Mouse (Mus musculus) lung, embryonic 14.5 days (tissue): ENCODE measurements at regions not wholly inside any gene's neighbourhood (a gene's known extent, or its start where the extent isn't known, plus 50 kb on each side); places are given as distances from the start of the nearest gene placed in this dataset.
A peak's percentile ranks its signal among the peaks of the same experiment; 100 is the strongest.

ENCODE experiments used
- ATAC-seq: fragments of 200-750 bp; cut with Nextera tagmentation; 2 replicates; pipeline ENCODE4 v1.8.0; 2017; ENCODE audit warnings: mild to moderate bottlenecking, moderate TSS enrichment, moderate library complexity; ENCODE audit not compliant: insufficient read depth
- DNase-seq: peaks from one replicate; pipeline ENCODE4 v3.0.0-alpha.2; 2015
- H3K27ac ChIP-seq: fragments of 300-500 bp; sonication (generic); 2 replicates; pipeline ENCODE4 v1.5.1; 2014; ENCODE audit warnings: low read depth, mild to moderate bottlenecking, moderate library complexity
- H3K27me3 ChIP-seq: fragments of 300-500 bp; sonication (generic); 2 replicates; pipeline ENCODE4 v1.6.1; 2014; ENCODE audit warnings: low read length, control low read depth; ENCODE audit not compliant: insufficient read depth
- H3K36me3 ChIP-seq: fragments of 300-500 bp; sonication (generic); 2 replicates; pipeline ENCODE4 v1.6.1; 2014; ENCODE audit warnings: control low read depth; ENCODE audit not compliant: insufficient read depth
- H3K4me1 ChIP-seq: fragments of 300-500 bp; sonication (generic); 2 replicates; pipeline ENCODE4 v1.6.1; 2014; ENCODE audit warnings: antibody characterized with exemption, control low read depth; ENCODE audit not compliant: insufficient read depth
- H3K4me2 ChIP-seq: fragments of 300-500 bp; sonication (generic); 2 replicates; pipeline ENCODE4 v1.6.1; 2014; ENCODE audit warnings: mild to moderate bottlenecking
- H3K4me3 ChIP-seq: fragments of 300-500 bp; sonication (generic); 2 replicates; pipeline ENCODE4 v1.5.1; 2014; ENCODE audit warnings: low read depth, low read length
- H3K9ac ChIP-seq: fragments of 300-500 bp; sonication (generic); 2 replicates; pipeline ENCODE4 v1.6.1; 2014
- H3K9me3 ChIP-seq: fragments of 300-500 bp; sonication (generic); 2 replicates; pipeline ENCODE4 v1.6.1; 2016; ENCODE audit warnings: low read depth, low read length, control low read depth
- CTCF ChIP-seq: IDR thresholded peaks from 2 replicates; pipeline ENCODE4 v1.5.1; 2016; ENCODE audit warnings: antibody characterized with exemption, low read depth
- WGBS: fragments of 180-500 bp; shearing (Covaris S2); extraction: QIAGEN DNeasy Blood & Tissue Kit; methylation state at CpG from one replicate; pipeline ENCODE4 v1.1.7; 2014; 5-methylcytosine and 5-hydroxymethylcytosine counted together

DNA sequence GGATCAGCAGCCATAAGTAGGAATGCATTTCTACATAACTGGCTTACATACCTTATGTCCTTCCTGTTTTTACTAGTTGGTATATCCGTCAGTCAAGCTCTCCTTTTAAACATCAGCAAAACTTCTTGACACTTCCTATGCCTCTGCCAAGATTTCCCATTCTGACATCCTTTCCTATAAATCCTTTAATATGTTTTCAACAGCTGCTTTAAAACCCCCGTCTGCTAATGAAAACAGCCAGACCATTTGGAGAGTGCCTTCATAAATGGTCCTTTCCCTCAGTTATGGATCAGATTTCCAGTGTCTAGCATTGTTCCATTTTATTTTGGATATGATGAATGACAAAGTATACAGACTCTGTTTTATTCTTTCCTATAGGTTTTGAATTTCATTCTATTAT lies 270.7 kb upstream of the Rgmb start:
- Histone ChIP-seq H3K9me3 (no peaks in the 10 kb centered on the region), H3K36me3 (no peaks in the 10 kb centered on the region), H3K4me1 (no peaks in the 10 kb centered on the region), H3K9ac (no peak overlapping the region), H3K4me3 (no peak overlapping the region), H3K27me3 (no peaks in the 10 kb centered on the region), H3K27ac (no peak overlapping the region), H3K4me2 (no peak overlapping the region)
- no peak for TF ChIP-seq CTCF
- DNase-seq, result peak; percentile 15
- WGBS, result 42% methylated on average over 2 of the region's 2 CpGs
- no peak for ATAC-seq

DNA sequence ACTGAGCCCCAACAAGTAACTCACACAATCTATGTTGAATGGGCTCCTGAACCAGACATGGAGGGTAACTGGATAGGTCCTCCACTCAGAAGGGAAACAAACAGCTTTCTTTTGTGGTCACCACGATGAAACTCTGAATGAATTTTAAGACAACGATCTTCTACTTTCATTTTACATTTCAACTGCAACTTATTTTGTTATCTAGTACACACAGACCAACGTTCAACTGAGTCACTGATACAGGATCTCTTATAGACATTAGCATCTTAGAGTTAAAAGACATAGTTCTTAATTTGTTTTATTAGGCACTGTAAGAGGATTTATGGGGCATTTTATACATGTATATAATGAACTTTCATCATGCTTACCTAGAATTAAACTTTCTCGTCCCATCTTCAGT lies 262.1 kb upstream of the Rgmb start:
- no peak overlapping the region for H3K4me2 ChIP-seq
- no peaks in the 10 kb centered on the region for H3K27me3 ChIP-seq
- WGBS, result 73% methylated on average over 4 of the region's 4 CpGs
- H3K9me3 ChIP-seq, result no peaks in the 10 kb centered on the region
- TF ChIP-seq CTCF, result no peak
- H3K36me3 ChIP-seq, result no peaks in the 10 kb centered on the region
- H3K9ac ChIP-seq, result no peak overlapping the region
- no peak overlapping the region for H3K4me3 ChIP-seq
- H3K4me1 ChIP-seq, result no peaks in the 10 kb centered on the region
- H3K27ac ChIP-seq, result no peak overlapping the region
- ATAC-seq (no peak), DNase-seq (no peak)

DNA sequence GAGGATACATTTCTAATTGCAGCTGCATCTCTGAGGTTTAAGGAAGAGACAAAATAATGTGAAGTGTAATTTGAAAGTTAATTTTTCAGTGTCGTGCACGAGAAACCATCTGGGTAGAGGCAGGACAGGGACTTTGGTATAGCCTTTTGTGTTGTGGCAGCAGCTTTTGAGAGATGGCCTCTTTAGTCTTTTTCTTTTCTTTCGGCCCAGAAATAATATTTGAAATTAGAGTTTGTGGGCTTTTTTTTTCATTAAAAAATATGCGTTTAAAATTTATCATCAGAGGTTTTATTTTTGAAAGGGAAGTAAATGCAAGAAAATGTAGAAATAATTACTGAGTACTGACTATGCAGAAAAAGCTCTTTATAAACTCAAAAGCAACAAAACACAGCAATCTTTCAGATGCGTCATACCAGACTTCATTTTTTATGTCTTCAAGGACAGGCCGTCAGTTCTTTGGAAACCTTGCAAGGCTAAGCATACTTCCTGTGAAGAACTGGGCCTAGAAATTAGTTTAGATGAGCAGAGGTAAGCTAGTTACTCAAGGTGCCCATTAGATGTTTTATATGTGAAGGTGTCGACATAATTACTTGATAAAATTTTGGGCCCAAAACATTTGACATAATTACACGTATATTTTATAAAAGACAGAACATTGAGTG lies 258.9 kb upstream of the Rgmb start:
- no peak overlapping the region for H3K27ac ChIP-seq
- TF ChIP-seq CTCF, result no peak
- no peak overlapping the region for H3K4me3 ChIP-seq
- no peaks in the 10 kb centered on the region for H3K4me1 ChIP-seq
- ATAC-seq (no peak), DNase-seq (no peak)
- no peak overlapping the region for H3K4me2 ChIP-seq
- no peaks in the 10 kb centered on the region for H3K9me3 ChIP-seq
- WGBS, result 73% methylated on average over 8 of the region's 8 CpGs
- H3K36me3 ChIP-seq, result no peaks in the 10 kb centered on the region
- H3K9ac ChIP-seq, result no peak overlapping the region
- H3K27me3 ChIP-seq, result no peaks in the 10 kb centered on the region

DNA sequence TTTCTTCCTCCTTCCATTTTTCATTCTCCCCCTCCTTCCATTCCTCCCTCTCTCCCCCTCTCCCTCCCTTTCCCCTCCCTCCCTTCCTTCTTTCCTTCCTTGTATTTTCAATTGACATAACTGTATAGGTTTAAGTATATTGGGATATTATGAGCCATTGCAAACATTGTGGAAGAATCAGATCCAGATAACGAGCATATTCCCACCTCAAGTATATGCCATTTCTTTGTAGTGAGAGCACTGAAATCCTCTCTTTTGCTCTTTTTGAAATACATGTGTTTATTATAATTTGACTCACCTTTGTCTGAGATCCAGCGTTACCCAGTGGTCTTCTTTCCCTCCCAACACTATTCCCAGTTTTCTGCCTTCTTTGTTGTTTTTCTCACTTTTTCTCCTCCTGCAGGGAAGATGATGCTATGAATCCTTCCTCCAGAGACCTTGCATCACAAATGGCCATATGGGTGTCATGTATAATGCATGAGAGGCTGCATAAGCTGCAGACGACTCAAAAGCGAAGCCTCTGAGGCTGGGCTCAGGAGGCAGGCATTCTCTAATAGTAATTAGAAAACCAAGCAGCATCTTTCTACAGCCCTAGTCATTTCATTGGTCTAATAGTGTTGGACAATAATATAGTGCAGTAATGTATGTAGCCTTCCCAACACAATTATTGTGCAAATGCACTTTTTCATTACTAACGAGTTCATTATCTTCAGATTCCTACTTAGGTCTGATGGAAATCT lies 258.2 kb upstream of the Rgmb start:
- Histone ChIP-seq H3K9ac (no peak overlapping the region), H3K4me1 (no peaks in the 10 kb centered on the region), H3K4me3 (no peak overlapping the region), H3K36me3 (no peaks in the 10 kb centered on the region), H3K27me3 (no peaks in the 10 kb centered on the region), H3K4me2 (no peak overlapping the region), H3K27ac (no peak overlapping the region), H3K9me3 (no peaks in the 10 kb centered on the region)
- ATAC-seq, result no peak
- DNase-seq, result no peak
- 57% methylated on average over 5 of the region's 5 CpGs for WGBS
- TF ChIP-seq CTCF, result no peak

DNA sequence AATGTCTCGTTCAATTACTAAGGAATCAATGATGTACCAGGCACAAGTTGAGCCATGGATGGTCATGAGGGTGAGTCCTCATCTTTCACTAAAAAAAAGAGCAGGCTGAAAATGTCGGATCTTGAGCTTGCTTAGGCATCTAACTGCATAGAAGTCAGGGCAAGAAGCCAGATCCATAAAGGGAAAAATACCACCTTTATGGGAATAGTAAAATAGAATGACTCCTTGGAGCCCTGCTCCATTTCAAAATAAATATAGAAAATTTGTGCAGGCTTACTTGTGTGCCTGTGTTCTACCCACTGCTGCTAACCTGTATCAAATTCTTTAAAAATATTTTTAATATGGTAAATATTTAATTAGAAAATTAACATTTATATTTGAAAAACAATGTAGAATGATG lies 256.2 kb upstream of the Rgmb start:
- TF ChIP-seq CTCF, result no peak
- 72% methylated on average over 2 of the region's 2 CpGs for WGBS
- no peaks in the 10 kb centered on the region for H3K36me3 ChIP-seq

DNA sequence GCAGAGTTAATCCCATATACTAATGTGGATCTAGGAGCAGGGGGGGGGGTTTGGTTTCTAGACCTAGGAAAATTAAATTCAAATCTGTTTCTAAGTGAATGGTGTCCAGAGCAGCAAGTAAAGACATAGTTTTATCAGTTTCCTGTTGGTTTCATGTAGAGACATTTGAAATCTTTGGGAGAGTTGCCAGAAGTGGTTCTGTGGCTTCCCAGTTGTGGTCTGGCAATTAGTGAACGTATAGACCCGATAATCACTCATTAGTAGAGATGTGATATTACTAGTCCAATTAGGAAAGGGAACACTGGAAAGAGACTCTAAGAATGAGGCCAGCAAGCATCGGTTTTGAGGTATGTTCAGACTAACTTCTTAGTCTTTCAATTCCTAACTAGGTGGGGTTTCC lies 252.0 kb upstream of the Rgmb start:
- Histone ChIP-seq H3K4me1 (no peaks in the 10 kb centered on the region), H3K9ac (no peak overlapping the region), H3K4me2 (no peak overlapping the region), H3K36me3 (no peaks in the 10 kb centered on the region), H3K27ac (no peak overlapping the region), H3K9me3 (no peaks in the 10 kb centered on the region), H3K4me3 (no peak overlapping the region), H3K27me3 (no peaks in the 10 kb centered on the region)
- WGBS, result 83% methylated on average over 3 of the region's 3 CpGs
- ATAC-seq, result no peak
- no peak for DNase-seq
- TF ChIP-seq CTCF, result no peak

More for the DNA sequence above, 256.2 kb upstream of the Rgmb start:
- Histone ChIP-seq H3K27ac (no peak overlapping the region), H3K27me3 (no peaks in the 10 kb centered on the region), H3K4me1 (no peaks in the 10 kb centered on the region), H3K4me3 (no peak overlapping the region), H3K9me3 (no peaks in the 10 kb centered on the region), H3K9ac (no peak overlapping the region), H3K4me2 (no peak overlapping the region)
- no peak for DNase-seq
- no peak for ATAC-seq

DNA sequence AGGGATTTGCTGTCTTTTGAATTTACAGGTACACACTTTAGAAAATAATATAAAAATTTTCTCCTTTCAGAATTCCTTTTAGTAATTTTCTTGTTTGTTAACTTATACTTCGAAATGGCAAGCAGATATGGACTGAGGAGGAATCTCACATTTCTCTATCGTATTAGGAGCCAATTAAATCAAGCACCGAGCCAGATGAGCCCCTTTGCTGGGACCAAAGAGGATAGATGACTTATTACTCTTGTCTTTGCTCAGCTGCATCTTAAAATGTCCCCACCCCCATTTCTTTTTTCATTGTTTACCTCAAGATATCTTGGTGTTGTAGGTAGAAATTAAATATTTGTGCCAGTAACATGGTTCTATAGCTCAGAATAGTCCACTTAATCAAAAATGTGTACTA lies 247.7 kb upstream of the Rgmb start:
- Histone ChIP-seq H3K4me1 (no peaks in the 10 kb centered on the region), H3K9me3 (no peaks in the 10 kb centered on the region), H3K4me3 (no peak overlapping the region), H3K36me3 (no peaks in the 10 kb centered on the region), H3K27ac (no peak overlapping the region), H3K27me3 (no peaks in the 10 kb centered on the region), H3K9ac (no peak overlapping the region), H3K4me2 (no peak overlapping the region)
- TF ChIP-seq CTCF, result no peak
- DNase-seq (no peak), ATAC-seq (no peak)
- 65% methylated on average over 3 of the region's 3 CpGs for WGBS
